Mouse (Mus musculus) cerebellum, postnatal 36 days (tissue): Measurements from ENCODE around the gene Slc5a6.

ENCODE experiments used
- DNase-seq, 2 experiments: peaks; one replicate each; pipeline ENCODE4 v3.0.0; 2021 to 2022; ENCODE audit warnings: mixed read lengths in 2 of 2

The Slc5a6 gene

GRCm38 (mm10) chr5:31048763-31049641 is at the start of gene Slc5a6:
Gene Slc5a6 (minus strand): TSS chr5:31048924.
- peak; percentile 36 to 48 for DNase-seq

- no peak for DNase-seq
Observed at GRCm38 (mm10) chr5:31095711-31096480, 47.2 kb upstream of the Slc5a6 start.

GRCm38 (mm10) chr5:31094799-31095691 is 46.3 kb upstream of the Slc5a6 start:
- no peak for DNase-seq

DNA sequence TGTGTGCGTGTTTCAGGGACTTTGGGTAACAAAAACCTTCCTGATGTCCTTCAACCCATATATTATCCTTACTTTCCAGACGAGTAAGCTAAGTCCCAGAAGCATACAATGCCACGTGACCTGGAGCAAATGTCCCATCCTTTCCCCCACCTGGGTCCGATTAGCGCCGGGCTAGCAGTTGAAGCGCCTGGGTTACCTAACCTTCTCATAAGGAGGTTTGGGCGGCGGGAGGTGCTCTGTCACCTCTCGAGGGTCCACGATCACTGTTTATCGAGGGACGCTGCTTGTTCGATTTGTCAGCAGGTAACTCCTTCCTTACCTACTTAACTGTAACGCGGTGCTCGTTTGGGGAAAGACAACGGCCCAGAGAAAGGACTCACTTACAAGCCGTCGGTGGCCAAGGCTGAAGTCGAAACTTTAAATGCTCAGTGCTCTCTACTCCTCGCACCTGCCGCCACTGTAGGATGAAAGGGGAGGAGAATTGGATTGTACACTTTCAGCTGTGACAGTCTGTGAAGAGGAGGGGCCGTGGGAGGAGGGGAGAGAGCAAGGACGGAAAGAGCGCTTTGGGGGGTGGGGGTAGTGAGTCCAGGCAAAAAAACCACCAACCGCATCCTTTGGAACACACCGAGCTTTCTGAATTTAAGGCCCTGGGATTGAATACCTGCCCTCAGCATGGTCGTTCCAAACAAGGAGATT is 45.5 kb upstream of the Slc5a6 start:
- no peak for DNase-seq

DNA sequence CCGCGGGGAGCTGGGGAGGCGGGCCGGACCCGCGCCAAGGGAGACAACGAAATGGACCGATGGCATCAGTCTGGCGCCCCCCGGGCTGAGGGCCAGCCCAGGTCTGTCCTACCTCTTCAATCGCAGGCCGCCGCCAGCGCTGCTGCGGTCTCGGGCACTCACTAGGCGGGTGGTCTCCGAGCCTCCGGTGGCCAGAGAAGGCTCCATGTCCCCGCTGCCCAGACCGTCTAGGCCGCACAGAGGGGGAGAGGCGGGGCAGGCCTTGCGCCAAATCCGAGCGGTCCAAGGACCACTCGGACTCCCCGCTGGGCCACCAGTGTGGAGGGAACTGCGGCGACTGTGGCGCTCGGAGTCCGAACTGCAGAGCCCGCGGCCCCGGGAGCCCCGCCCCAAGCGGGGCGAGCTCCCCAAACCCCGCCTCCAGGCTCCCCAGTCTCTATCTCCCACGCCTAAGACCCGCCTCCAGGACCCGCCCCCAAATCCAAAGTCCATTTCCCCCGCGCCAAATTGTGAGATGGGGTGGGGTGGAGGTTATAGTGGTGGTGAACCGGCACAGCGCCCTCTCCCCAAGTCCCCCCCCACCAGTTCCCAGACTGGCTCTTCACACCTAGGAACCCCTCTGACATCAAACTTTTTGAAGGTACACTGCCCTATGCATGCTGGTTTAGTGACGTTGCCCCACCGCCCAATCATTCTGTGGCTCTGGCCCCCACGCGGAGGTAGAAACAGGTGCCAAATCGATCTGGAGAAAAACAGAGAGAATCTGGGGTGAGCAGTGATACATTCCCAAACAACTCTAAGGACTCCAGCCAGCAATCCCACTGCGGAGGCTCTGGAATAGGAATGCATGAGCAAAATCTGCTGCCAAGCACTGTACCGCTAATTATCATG is 44.7 kb upstream of the Slc5a6 start:
- DNase-seq: no peak

DNA sequence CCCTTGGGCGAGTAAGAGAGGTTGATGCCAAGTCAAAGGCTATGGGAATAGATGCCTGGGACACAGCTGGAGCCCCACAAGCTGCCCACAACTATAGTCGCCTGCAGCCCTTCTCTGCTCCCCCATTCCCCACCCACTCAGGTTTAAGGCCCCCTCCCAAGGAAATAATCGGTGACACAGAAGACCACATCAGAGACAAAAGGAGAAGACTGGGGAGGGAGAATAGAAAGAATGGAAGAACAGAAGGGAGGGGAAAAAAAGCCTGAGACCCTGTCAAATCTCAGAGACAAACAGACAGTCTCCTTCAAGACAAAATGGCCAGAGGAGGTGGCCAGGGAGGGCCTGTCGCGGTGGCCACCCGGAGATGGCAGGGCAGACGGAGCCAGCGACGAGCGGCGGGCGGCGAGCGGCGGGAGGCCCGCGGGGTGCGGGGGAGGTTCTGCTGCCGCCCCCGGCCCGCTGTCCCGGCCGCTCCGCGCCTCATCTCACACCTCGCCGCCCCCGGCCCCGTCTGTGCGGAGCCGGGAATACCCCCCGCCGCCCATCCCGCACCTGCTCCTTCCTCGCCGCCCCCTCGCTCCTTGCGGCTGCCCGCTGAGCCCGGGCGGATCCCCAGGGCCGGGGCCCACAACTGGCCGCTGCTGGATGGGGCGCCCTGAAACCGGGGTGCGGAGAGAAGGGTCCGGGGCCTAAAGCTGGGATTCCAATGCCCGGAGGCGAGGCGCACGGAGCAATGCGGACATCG is 43.7 kb upstream of the Slc5a6 start:
- DNase-seq: no peak

DNA sequence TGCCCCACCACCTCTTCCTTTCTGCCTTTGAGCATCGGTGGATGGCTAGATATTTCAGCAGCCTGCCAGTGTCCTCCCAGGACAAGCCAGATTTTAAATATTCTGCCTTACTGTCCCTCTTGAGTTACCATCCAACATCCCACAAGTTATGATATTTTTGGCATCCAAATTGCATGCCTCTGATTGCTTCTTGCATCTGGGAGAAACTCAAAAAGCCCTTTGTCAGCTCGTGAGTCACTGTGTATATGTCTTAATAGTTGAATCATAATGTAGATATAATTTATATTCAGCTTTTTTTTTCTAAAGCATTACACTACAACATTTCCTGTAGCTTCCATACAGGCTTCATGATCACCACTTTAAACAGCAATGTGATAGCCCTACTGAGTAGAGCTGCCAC is 38.4 kb upstream of the Slc5a6 start:
- no peak for DNase-seq

GRCm38 (mm10) chr5:31086606-31087005 is 37.9 kb upstream of the Slc5a6 start:
- DNase-seq: no peak

DNA sequence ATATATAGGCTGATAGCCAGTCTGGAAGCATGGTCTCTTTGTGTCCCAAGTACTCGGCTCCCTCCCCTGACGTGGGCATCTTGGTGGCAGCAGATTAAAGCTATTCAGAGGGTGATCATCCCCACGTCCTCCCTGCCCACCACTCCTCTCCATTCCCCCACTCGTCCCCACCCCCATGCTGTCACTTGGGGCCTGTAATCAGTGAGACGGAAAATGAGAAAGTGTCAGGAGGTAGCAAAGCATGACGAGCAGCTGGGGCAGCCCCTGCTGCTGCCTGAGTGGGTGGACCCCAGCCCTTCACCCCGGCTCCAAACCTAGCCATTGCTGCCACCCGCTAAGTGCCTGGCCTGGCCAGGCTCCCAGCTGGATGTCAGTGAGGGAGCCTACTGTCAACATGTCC is 35.2 kb upstream of the Slc5a6 start:
- no peak for DNase-seq

GRCm38 (mm10) chr5:31082935-31083625 is 34.4 kb upstream of the Slc5a6 start:
- no peak for DNase-seq

DNA sequence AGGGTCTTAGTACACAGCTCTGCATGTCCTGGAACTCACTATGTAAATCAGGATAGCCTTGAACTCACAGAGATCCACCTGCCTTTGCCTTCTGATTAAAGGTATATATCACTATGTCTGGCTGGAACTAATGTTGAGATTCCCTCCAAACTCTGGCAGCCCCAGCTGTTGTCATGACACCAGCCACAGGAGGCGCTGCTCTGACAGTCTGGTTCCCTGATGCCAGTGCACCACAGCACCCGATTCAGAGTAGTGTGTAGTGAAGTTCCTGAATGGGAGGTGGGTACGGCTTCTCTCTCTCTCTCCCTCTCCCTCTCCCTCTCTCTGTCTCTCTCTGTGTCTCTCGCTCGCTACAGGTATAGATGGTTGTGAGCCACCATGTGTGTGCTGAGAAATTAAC is 33.6 kb upstream of the Slc5a6 start:
- DNase-seq: peak; percentile 21 to 42

- peak; percentile 28 to 33 for DNase-seq
Observed at GRCm38 (mm10) chr5:31081386-31081785, 32.7 kb upstream of the Slc5a6 start.

GRCm38 (mm10) chr5:31080795-31081164 is 32.1 kb upstream of the Slc5a6 start:
- DNase-seq: no peak

DNA sequence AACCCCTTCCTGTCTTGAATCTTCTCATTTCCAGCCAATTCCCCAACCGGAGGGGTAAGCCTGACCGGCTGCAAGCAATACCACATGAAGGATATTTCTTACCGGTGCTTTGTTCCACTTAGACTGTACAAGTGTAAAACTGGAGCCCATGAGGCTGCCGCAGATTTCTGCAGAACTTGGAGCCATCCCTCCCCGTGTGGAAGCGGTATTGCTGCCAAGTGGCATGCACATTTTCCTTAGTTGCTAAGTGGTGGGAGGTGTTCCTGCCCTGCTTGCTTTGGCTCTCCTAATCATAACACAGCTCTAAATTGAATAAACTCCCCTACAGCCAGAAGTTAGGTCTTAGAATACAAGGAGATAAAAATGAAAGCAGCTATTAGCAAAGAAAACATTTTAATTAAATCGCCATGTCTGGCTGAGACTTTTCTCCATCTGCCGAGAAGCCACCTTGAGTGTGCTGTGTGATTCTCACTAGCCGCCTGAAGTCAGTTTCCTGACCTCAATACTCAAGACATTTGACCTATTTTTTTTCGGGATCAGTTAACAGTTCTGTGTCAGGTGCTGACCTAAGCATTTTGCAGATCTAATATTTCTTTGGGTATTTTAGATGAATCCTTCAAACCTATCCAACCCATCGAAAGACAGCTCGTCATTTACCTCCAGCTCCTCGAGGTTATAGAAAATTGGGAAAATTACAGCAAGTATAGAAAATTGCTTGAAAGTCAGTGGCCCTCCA is 31.5 kb upstream of the Slc5a6 start:
- peak in 1 of 2 experiments; percentile 9 for DNase-seq

- no peak for DNase-seq
Observed at GRCm38 (mm10) chr5:31076346-31076745, 27.6 kb upstream of the Slc5a6 start.

- DNase-seq: no peak
Observed at GRCm38 (mm10) chr5:31073176-31073575, 24.5 kb upstream of the Slc5a6 start.

GRCm38 (mm10) chr5:31071821-31072220 is 23.1 kb upstream of the Slc5a6 start:
- DNase-seq: no peak

GRCm38 (mm10) chr5:31071059-31071458 is 22.3 kb upstream of the Slc5a6 start:
- DNase-seq: no peak

- no peak for DNase-seq
Observed at GRCm38 (mm10) chr5:31069810-31070209, 21.1 kb upstream of the Slc5a6 start.
